Mouse (Mus musculus): ENCODE measurements around the gene Masp1. TPM values are rescaled to one million over a fixed set of nuclear protein-coding genes. Genes with fewer than 3 reads are reported as not detected.

Masp1 gene
- total RNA-seq (2014; fragmentation: Nextera tagmentation), result not detected in 2 replicates
- not detected in 2 replicates for total RNA-seq (2017)

- no peak for ATAC-seq (replicated peaks; ENCODE audit: poor library complexity, severe bottlenecking)
Measured at GRCm38 (mm10) chr16:23520235-23520871, at the start of gene Masp1, which contains the start of gene Rtp4. Gene Masp1, minus strand, starts transcription at chr16:23520815. Gene Rtp4, plus strand, starts transcription at chr16:23520291.

GRCm38 (mm10) chr16:23568369-23568958 is 47.8 kb upstream of the Masp1 start:
- no peak for ATAC-seq (replicated peaks; ENCODE audit: poor library complexity, severe bottlenecking)

DNA sequence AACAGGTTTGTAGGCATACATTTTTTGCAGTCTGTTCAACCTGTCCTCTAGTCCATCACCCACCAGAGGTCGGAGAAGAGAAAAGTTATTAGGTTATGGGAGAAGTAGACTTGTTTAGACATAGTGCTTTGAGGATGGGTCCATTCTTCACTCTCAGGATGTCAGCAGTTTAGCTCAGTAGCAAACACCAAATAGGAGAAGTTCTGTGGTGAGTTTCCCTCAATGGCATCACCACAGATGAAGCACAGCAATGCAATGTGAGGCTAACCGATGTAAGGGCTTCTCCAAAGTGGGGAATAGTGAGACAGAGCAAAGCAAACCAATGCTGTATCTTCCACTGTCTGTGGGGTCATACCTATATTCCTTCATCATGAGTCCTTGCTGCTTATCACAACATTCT is 37.1 kb upstream of the Masp1 start:
- ATAC-seq (replicated peaks; ENCODE audit: poor library complexity, severe bottlenecking), result peak; percentile 65

DNA sequence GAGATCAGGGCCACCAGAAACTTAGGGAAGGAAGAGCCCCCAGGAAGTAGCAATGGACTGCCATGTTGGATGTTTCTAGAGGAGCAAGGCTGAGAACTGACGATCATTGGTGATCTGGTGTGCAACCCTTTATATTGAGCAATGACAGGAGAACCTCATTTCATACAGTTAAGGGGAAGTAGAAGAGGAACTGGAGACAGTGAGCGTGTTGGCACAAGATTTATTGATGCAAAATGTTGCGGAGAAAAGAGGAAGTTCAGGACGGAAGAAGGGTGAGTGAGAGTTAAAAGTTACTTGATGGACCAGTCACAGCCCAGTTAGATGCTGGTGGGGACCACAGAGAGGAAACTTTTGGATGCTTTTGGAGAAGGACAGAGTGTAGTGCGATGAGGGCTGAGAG is 36.6 kb upstream of the Masp1 start:
- ATAC-seq (replicated peaks; ENCODE audit: poor library complexity, severe bottlenecking), result peak; percentile 96

- no peak for ATAC-seq (replicated peaks; ENCODE audit: poor library complexity, severe bottlenecking)
Measured at GRCm38 (mm10) chr16:23554673-23555072, 34.1 kb upstream of the Masp1 start.

GRCm38 (mm10) chr16:23550981-23551582 is 30.5 kb upstream of the Masp1 start:
- ATAC-seq (replicated peaks; ENCODE audit: poor library complexity, severe bottlenecking), result no peak

GRCm38 (mm10) chr16:23550346-23550980 is 29.8 kb upstream of the Masp1 start:
- peak; percentile 65; the same call in 1 of the 2 replicates for ATAC-seq (replicated peaks; ENCODE audit: poor library complexity, severe bottlenecking)

DNA sequence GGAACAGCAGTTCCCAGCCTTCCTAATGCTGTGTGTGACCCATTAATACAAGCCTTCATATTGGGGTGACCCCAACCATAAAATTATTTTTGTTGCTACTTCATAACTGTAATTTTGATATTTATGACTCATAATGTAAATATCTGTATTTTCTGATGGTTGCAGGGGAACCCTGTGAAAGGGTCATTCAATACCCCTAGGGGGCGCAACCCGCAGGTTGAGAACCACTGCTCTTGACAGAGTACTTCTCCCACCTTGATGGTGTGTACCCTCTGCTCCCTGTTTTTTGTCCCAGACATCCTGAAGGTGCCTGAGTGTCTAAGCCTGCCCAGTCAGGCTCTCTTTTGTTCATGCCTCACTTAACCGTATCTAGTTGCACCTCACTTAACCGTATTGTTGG is 27.2 kb upstream of the Masp1 start:
- no peak for ATAC-seq (replicated peaks; ENCODE audit: poor library complexity, severe bottlenecking)

DNA sequence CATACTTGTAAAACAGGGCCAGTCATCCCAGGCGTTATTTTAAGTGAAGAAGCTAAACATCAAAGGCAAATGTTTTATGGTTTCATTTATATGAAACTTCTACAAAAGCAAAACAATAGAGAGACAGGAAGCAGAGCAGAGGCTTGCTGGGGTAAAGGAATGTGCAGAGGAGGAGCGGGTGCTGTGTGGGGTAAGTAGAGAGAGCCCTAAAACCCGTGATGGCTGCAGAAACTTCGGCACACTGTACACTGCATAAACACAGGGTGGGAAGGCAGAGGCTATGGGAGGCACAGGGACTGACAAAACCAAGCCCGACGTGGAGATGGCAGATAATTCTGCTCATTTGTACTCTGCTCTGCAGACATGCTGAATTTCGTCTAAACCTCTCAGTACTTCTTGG is 23.7 kb upstream of the Masp1 start:
- ATAC-seq (replicated peaks; ENCODE audit: poor library complexity, severe bottlenecking), result no peak

DNA sequence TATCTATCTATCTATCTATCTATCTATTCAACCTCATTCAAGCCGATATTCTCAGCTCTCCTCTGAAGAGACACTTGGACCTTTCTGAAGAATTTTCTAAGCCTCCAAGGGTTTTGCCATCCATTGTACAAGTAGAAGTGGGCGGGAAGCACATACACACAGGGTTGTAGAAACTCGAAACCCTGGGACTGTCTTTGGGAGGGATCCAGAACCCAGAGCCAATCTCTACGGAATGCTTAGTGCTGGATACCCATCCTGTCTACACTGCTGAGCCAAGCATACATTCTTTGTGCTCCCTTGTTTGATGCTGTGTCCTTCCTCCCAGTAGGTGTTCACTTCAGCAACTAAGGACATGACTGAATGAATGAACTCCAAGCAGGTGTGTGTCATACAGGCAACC is 22.3 kb upstream of the Masp1 start:
- no peak for ATAC-seq (replicated peaks; ENCODE audit: poor library complexity, severe bottlenecking)

GRCm38 (mm10) chr16:23541046-23541445 is 20.4 kb upstream of the Masp1 start:
- ATAC-seq (replicated peaks; ENCODE audit: poor library complexity, severe bottlenecking), result no peak

DNA sequence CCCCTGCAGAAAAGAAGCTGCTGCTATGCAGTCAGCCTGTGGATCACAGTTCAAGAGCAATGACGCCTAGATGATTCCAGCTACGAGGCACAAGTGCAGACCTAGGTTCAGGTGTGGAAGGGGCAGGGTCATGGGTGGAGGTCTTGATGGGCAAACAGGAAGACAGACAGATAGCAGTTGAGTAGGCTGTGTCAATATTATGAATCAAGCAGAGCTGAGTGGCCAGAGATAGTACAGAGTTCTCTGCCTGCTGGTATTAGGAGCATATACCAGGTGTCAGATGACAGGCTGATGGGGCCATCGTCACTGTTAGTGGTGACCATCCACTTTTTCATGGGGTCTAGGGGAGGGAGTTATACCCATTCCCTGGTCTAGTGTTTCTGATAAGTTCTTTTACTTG is 13.1 kb upstream of the Masp1 start:
- no peak for ATAC-seq (replicated peaks; ENCODE audit: poor library complexity, severe bottlenecking)

- no peak for ATAC-seq (replicated peaks; ENCODE audit: poor library complexity, severe bottlenecking)
Measured at GRCm38 (mm10) chr16:23529186-23529585, 8.6 kb upstream of the Masp1 start.

- no peak for ATAC-seq (replicated peaks; ENCODE audit: poor library complexity, severe bottlenecking)
Measured at GRCm38 (mm10) chr16:23522081-23522480, 1.5 kb upstream of the Masp1 start.

DNA sequence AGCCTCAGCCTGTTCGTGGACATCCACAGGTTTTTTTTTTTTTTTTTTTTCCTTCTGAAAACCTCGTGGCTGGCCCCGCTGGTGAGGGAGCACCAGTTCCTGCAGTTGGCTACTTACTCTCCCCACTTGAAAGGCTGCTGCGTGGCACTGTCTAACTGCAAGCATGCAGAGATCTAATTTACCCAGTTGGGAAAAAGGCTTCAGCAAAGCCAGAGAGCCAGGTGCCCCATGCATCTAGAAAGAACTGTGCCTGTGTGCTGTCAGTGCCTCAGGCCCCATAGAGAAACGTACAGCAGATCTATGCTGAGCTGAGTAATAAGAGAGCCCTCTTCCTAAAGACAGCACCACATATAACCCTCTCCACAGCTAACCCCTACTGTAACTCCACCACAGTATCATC is 477 bp upstream of the Masp1 start:
- no peak for ATAC-seq (replicated peaks; ENCODE audit: poor library complexity, severe bottlenecking)

DNA sequence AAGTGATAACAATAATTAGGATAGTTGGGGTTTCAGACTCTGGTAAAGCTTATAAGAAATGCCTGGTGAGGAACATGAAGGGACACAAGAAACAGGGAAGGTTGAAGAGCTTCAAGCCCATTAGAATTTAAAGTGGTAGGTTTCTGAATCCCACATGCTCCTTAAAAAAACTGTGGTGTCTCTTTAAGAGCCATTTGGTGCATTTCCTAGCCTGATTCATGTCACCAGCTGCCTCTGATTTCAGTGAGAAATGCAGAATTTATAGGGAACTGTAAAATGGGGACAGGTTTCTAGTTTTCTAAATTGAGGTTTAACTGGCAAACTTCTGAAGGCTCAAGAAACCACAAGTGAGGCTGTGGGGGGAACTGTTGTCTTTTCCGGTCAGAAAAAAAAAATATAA is 844 bp downstream of the Masp1 start:
- ATAC-seq (replicated peaks; ENCODE audit: poor library complexity, severe bottlenecking), result no peak

- no peak for ATAC-seq (replicated peaks; ENCODE audit: poor library complexity, severe bottlenecking)
Measured at GRCm38 (mm10) chr16:23518567-23519369, 1.8 kb downstream of the Masp1 start.

GRCm38 (mm10) chr16:23517754-23518566 is 2.7 kb downstream of the Masp1 start:
- no peak for ATAC-seq (replicated peaks; ENCODE audit: poor library complexity, severe bottlenecking)

DNA sequence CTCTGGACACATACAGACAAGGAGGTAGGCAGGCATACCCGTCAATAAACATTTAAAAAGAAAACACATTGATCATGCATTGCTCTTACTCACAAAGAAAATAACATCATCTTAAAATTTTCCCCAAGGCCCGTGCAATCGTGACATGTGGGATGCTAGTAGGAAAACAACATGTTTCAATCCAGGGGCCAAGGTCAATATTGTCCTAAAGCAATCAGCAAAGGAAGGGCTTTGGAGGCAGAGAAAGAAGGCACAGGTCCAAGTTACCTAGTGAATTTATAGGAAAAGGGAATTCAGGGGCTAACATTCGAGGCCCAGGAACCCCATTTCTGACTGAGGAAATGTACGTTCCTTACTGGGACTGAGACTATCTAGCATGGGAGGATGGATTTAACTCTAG is 3.4 kb downstream of the Masp1 start:
- no peak for ATAC-seq (replicated peaks; ENCODE audit: poor library complexity, severe bottlenecking)

DNA sequence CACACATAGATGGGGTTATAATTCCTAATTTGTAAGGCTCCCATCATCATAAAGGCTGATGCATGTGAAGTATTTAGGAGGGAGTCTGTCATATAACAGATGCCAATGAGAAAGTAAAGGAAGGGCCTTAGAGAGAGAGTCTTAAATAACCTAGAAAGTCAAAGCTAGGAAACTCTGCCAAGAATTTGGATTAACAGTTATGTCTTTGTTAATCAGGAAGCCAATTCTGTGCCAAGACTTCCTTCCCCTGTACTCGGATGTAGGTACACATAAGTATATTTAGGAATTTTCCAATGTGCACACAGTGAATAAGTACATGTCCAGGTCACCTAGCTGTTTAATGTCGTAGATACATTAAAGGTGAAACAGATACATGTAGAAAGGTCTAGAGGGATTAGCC is 4.0 kb downstream of the Masp1 start:
- ATAC-seq (replicated peaks; ENCODE audit: poor library complexity, severe bottlenecking), result no peak

All from granulocyte monocyte progenitor cell, adult 5-6 weeks (primary cell).